Mouse (Mus musculus) erythroid progenitor cell, adult 5-6 weeks (primary cell): Measurements from ENCODE around the gene Ss18l2. TPM values are rescaled to one million over a fixed set of nuclear protein-coding genes. Genes with fewer than 3 reads are reported as not detected.

Experiments
- ATAC-seq: replicated peaks from 2 replicates; pipeline ENCODE4 v1.8.0; 2016; ENCODE audit warnings: moderate number of reproducible peaks, mild to moderate bottlenecking, moderate TSS enrichment, inconsistent platforms; ENCODE audit not compliant: poor library complexity, low FRiP score, severe bottlenecking
- total RNA-seq, 2 experiments: library from RNA; stranded (forward) in 1 of 2; stranded (reverse) in 1 of 2; fragments of 150-400 nt in 1 of 2; fragments of 186-747, 209-891 nt in 1 of 2; gene quantifications; 2 replicates each; pipeline versions ENCODE4 v1.2.3 to v1.2.4; 2015 to 2017; ENCODE audit warnings: low replicate concordance in 2 of 2

Gene Ss18l2
- total RNA-seq, 2 experiments from 2014 or later: 8.8 to 52.3 TPM

DNA sequence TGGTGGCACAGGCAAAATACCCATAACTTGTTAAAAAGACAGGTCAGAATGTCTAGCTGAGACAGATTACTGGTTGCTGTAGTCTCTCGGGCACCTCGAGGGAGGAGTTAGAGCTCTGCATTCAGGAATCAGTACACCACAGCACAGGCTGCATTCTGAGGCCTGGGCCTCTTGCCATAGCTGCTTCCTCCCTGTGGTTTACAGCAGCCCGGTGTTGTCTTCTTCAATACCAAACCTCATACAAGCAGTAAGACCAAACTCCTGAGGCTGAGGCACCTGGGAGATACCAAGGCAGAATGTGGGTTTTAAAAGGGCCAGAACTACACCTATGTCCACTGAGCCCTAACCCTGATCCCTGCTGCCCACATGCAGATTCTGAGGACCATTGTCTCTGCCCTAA lies 47.3 kb downstream of the Ss18l2 start:
- ATAC-seq: no peak

DNA sequence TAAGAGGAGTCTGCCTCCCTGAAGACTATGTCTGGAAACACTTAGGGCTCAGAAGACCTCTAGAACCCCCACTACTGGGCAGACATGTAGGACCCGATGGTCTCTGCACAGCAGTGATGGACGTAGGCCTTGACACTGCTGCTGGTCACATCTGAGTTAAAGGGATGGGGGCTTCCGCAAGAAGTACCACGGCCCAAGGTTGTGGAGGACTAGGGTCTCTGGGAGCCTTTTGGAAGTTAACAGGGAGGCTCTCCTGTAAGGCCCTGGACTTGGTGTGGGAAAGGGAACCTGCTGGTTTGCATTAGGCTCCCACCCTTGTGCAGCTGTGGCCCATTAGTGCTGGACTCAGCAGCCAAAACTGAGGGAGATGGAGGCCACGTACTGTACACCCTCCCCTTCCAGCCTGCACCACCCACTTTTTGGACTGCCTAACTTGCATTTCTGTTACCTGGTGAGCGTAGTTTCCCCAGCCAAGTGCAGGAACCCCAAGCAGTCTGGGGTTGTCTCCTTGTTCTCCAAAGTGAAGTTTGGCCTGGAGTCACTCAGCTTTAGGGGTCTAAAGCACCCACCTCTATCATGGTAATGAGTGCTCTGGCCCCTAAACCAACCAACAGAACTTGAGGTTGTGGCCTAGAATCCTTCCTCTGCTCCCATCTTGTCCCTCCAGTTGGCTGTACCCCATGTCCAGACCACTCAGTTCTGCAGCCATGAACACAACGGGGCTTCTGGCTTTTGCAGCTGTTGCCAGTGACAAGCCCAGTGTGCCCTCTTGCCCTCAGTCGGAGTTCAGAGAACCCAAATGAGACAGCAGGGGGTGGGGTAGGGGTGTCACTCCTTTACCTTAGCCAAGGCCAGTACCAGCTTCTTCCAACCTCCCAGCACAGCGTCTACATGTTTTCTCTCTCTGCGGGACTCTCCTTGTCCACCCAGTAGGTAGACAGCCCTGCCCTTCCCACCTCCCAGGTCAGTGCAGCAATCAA lies 48.0 kb downstream of the Ss18l2 start:
- ATAC-seq: 0 out of 2 replicates have a peak, but pooled peaks have one; percentile 6

DNA sequence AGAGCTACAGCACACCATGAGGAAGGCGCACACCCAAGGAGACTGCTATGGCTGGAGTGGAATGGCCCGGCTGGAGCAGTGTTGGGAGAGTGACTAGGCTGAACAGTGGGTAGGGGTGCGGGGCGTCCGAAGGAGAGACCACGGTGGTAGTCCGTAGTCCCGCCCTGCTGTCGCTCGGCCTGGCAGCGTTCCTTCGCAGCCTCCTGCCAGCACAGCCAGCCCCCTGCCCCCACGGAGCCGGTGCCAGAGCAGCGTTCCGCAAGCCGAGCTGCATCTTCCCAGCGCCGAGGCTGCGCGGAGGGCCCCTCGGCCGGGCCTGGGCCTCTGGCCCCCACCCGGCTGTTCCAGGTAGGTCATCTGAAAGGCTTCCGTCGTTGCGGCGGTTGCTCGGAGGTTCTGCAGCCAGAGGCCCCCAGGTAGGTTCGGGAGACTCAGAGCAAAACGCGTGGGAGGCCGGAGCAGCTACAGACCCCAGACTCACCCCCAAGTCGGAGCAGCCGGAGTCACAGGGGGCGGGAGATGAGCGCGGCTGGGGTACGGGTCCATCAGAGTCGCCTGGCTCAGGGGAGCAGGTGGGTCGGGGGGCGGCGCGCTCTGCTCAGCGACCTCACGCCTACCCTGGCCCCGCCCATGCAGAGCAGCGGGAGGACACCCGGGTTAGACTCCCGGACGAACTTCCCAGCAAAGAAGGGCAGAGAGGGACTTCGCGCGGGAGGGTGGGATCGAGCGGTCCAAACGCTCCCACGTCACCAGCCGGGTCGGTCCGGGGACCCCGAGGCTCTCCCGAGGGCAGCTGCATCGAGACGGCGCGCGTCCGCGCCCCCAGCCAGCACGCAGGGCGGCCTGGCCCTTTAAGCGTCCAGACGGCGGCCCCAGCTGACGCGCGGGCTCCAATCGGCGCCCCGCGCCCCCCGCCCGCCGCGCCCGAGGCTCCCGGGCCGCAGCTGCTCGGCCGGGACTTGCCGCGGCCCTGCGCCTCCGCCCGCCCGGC lies 49.3 kb downstream of the Ss18l2 start, which contains the start of gene Zfp651:
TSS of gene Zfp651 (plus strand) at position 240 of the 991 bp plus-strand sequence.
- no peak for ATAC-seq

DNA sequence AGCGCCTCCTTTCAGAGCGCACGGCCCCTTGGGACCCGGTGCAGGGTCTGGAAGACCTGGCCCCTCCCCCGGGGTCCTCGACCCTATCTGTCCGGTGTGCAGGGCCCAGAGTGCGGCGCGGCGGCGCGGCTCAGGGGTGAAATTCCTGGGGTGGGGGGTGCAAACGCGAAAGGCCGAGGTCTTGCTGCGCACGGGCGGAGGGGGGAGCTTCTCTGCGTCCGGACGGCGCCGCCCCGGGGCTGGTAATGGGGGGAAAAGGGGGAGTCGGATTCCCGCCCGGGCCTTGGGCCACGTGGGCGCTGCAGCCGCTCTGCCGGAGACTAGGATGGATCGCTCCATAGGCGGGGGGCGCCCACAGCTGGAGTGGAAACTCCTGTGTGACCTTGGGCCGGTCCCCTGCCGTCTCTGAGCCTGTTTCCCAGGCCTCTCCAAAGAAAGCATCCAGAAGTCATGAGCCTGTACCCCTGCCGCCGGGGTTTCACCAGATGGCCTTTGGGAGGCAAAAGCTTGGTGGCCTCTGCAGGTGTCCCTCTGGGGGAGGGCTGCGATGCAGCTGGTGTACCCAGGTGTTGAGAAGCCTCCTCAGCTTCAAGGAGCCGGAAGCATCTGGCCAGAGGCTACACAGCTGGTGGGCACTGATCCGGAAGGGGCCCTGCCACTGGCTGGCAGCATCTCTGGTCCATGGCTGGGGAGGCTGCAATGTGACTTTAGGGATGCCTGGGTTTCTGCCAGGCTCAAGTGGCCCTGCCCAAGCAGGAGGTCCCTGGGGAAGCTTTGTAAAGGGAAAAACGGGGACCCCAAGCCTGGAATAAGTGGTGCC lies 50.4 kb downstream of the Ss18l2 start:
- ATAC-seq: no peak

DNA sequence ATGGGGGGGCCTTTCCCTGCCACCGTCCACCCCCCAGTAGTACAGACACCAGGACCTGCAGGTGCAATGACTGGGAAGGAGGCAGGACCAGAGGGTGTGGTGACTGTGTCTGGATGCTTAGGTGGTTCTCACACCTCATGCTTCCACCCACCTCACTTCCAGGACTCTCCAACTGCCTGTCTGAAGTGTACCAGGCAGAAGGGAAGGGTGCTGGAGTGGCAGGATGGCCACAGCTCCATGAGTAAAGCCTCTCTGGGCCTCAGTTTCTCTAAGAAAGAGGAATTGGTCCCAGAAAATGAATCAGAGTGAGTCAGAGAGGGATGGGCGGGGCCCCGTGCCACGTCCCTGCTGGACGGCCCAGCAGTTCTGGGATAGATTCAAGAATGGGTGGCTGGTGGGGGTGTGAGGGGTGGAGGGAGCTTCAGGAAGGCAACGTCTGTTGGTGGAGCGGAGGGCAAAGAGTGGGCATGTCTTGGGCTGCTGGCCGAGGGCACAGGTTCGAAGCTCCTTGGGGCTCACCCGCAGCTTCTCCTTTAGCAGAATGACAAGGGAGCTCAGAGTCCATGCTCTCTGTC lies 51.0 kb downstream of the Ss18l2 start:
- no peak for ATAC-seq

DNA sequence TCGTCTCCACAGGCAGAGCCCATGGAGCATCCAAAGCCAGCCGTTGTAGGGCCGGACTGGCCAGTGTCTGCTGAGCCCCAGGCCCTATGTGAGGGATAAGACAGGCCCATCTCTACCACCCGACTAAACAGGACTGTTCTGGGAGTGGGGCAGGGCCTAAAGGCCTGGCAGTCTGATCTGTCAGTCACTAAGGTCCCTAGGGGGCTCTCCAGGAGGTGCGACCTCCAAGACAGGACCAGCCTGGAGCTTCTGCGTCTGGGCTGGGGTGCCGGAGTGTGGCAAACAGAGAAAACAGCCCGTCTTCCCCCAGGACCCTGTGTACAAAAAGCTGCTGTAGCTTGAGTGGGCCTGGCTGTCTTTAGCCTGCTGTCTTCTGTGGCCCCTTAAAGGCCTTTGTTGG lies 51.7 kb downstream of the Ss18l2 start:
- ATAC-seq: no peak

DNA sequence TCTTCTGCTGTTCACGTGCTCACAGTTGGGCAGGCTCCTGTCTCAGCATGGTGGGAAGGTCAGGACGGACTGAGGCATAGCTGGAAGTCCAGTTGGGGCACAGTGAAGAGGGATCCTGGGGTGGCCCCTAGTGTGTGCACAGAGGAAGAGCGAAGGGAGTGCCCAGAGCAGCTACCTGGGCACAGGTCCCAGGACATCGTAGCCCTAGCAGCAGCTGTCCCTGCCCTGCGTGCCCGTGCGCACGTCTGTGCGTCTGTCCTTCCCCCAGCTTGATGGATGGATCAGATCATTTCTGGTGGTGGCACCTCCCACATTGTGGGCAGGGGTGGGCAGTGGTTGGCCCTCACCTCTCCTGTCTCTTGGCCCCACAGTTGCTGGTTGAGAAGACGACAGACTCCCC lies 52.1 kb downstream of the Ss18l2 start:
- ATAC-seq: no peak

DNA sequence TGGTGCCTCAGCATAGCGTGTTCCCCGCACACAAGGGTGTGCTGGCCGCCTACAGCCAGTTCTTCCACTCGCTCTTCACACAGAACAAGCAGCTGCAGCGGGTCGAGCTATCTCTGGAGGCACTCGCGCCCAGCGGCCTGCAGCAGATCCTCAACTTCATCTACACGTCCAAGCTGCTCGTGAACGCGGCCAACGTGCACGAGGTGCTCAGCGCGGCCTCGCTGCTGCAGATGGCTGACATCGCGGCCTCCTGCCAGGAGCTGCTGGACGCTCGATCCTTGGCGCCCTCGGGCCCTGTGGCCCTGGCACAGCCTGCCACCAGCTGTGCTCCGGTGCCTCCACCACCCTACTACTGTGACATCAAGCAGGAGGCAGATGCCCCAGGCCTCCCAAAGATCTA lies 52.6 kb downstream of the Ss18l2 start:
- no peak for ATAC-seq

Other genes starting within 250 kb of the Ss18l2 start
- gene Cck, start 214.6 kb upstream of the Ss18l2 start, total RNA-seq (2015; ENCODE audit: low replicate concordance): not detected in 2 replicates
- gene Cck, start 214.6 kb upstream of the Ss18l2 start, total RNA-seq (2017; ENCODE audit: low replicate concordance): not detected in 2 replicates
- not detected in 2 replicates for gene Lyzl4, start 68.2 kb upstream of the Ss18l2 start, total RNA-seq (2015; ENCODE audit: low replicate concordance)
- not detected in 2 replicates for gene Lyzl4, start 68.2 kb upstream of the Ss18l2 start, total RNA-seq (2017; ENCODE audit: low replicate concordance)
- 0.36 TPM in 1 of 2 replicates, not detected in the other for gene Vipr1, start 67.6 kb upstream of the Ss18l2 start, total RNA-seq (2015; ENCODE audit: low replicate concordance)
- 0.64 TPM in 1 of 2 replicates, not detected in the other for gene Vipr1, start 67.6 kb upstream of the Ss18l2 start, total RNA-seq (2017; ENCODE audit: low replicate concordance)
- gene Sec22c, start 4.8 kb upstream of the Ss18l2 start, total RNA-seq (2015; ENCODE audit: low replicate concordance): 4.3 and 5.9 TPM in 2 replicates
- 2.6 and 4.8 TPM in 2 replicates for gene Sec22c, start 4.8 kb upstream of the Ss18l2 start, total RNA-seq (2017; ENCODE audit: low replicate concordance)
- gene Nktr, start 8.8 kb downstream of the Ss18l2 start, total RNA-seq (2015; ENCODE audit: low replicate concordance): 225 and 240 TPM in 2 replicates
- gene Nktr, start 8.8 kb downstream of the Ss18l2 start, total RNA-seq (2017; ENCODE audit: low replicate concordance): 322 and 375 TPM in 2 replicates
- gene Zfp651, start 49.0 kb downstream of the Ss18l2 start, total RNA-seq (2015; ENCODE audit: low replicate concordance): 1.1 TPM in 1 of 2 replicates, not detected in the other
- gene Zfp651, start 49.0 kb downstream of the Ss18l2 start, total RNA-seq (2017; ENCODE audit: low replicate concordance): 0.77 TPM in 1 of 2 replicates, not detected in the other
- not detected in 2 replicates for gene Klhl40, start 67.3 kb downstream of the Ss18l2 start, total RNA-seq (2015; ENCODE audit: low replicate concordance)
- gene Klhl40, start 67.3 kb downstream of the Ss18l2 start, total RNA-seq (2017; ENCODE audit: low replicate concordance): not detected in 2 replicates
- gene Hhatl, start 82.2 kb downstream of the Ss18l2 start, total RNA-seq (2015; ENCODE audit: low replicate concordance): not detected in 2 replicates
- not detected in 2 replicates for gene Hhatl, start 82.2 kb downstream of the Ss18l2 start, total RNA-seq (2017; ENCODE audit: low replicate concordance)
- not detected in 2 replicates for gene Ccdc13, start 129.1 kb downstream of the Ss18l2 start, total RNA-seq (2015; ENCODE audit: low replicate concordance)
- not detected in 2 replicates for gene Ccdc13, start 129.1 kb downstream of the Ss18l2 start, total RNA-seq (2017; ENCODE audit: low replicate concordance)
- gene Higd1a, start 148.0 kb downstream of the Ss18l2 start, total RNA-seq (2015; ENCODE audit: low replicate concordance): 23.4 and 24.3 TPM in 2 replicates
- 11.7 and 19.4 TPM in 2 replicates for gene Higd1a, start 148.0 kb downstream of the Ss18l2 start, total RNA-seq (2017; ENCODE audit: low replicate concordance)
- not detected in 2 replicates for gene Ackr2, start 188.0 kb downstream of the Ss18l2 start, total RNA-seq (2015; ENCODE audit: low replicate concordance)
- gene Ackr2, start 188.0 kb downstream of the Ss18l2 start, total RNA-seq (2017; ENCODE audit: low replicate concordance): not detected in 2 replicates
- not detected in 2 replicates for gene Cyp8b1, start 206.0 kb downstream of the Ss18l2 start, total RNA-seq (2015; ENCODE audit: low replicate concordance)
- gene Cyp8b1, start 206.0 kb downstream of the Ss18l2 start, total RNA-seq (2017; ENCODE audit: low replicate concordance): not detected in 2 replicates
- not detected in 2 replicates for gene Fam198a, start 240.7 kb downstream of the Ss18l2 start, total RNA-seq (2015; ENCODE audit: low replicate concordance)
- gene Fam198a, start 240.7 kb downstream of the Ss18l2 start, total RNA-seq (2017; ENCODE audit: low replicate concordance): not detected in 2 replicates